Mouse (Mus musculus) telencephalon, adult 2 months (tissue): ENCODE data around the gene Lmod3.

Experiments used
- DNase-seq: peaks from one replicate; pipeline ENCODE4 v3.0.0-alpha.2; 2011; ENCODE audit warnings: low read depth, low spot score

The Lmod3 gene

DNA sequence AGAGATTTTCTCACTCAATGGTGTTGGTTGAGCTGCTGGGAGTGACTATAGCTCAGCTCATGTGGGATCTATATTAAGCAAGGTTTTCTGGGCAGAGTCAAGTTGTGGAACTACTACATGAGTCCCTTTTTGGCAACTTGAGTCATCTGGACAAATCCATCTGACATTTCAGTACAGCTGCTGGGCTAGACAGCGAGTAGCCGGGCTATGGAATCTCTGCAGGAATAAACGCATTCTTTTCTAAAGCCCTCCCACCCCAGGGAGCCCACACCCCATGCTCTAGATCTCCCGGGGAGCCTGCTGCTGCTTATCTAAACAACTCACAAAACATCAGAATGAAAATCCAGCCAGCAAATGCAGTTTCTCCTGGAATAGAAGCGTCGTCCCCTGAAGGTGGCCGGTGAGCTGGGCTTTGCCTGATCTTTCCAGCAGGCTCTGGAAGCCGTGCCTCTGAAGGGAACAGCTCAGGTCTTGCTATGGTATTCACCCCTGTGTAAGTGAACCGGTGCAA is at the start of gene Lmod3:
Lmod3 (minus strand) TSS at position 49 of the 511 bp plus-strand sequence.
- peak; percentile 28 for DNase-seq

DNA sequence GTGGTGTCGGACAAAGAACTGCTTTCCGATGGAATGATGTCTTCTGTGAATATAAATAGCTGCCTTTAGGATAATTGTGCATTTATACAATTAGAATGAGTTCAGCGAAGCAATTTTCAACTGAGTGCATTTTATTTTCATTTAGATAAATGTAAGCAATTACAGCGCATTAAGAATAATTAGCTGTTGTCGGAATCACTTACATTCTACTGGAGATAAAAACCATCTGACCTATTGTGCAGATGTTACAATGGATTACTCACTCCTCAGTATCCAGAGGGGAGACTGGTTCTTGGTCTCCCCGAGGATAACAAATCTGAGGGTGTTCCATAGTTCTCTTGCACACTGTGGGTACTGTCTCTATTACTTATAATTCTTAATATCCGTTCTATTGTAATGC is 49.7 kb upstream of the Lmod3 start:
- no peak for DNase-seq

DNA sequence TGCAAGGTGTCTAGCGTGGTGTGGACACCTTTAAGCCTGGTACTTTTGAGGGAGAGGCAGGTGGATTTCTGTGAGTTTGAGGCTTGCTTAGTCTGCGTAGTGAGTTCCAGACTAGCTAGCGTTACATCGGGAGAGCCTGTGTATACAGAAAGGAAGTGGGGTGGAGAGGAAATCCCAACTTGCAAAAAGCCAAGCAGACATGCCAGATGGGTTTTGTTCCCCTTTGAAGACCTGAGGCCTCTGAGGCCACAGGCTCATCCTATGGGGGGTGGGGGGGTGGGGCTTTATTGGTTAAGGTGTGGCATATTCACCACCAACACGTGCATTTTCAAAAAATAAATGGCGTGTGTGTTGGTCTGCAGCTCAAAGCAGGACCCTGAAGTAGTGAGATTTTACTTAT is 48.1 kb upstream of the Lmod3 start:
- no peak for DNase-seq

DNA sequence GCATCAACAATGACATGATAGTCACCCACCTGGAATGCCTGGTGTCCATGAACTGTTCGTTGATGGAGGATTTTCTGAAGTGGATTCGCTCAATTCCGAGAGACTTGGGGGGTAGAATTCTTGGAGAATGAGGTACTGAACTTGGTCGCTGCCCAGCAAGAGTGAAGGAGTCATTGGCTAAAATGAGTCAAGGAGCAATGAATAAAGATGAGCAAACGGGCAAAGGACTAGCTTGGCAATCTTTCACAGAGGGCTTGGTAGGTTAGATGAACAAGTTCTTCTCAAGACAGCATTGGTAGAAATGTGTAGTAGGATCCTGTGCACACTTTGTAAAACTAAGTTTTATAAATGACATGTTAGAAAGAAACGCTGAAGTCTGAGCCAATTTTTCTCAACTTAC is 47.6 kb upstream of the Lmod3 start:
- DNase-seq, result no peak

GRCm38 (mm10) chr6:97297151-97297550 is 44.6 kb upstream of the Lmod3 start:
- no peak for DNase-seq

- DNase-seq, result no peak
Observed at GRCm38 (mm10) chr6:97295866-97296527, 43.4 kb upstream of the Lmod3 start.

DNA sequence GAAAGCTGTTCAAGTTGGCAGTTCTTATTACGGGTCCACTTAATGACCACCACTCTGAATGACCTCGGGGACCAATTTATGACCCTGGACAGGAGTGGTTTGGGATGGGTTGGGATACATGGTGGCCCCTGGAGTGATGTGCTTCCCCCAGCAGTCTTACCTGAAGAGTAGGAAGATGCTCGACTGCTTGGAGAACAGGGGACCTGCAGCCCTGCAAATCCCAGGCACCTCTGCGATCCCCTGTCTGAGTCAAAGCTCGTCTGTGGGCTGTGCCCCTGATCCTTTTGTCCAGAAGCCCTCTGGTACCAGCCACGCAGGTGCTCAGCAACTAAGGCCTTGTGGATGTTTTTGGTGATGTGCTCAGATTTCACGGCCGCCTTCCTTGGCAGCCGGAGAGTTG is 42.9 kb upstream of the Lmod3 start:
- no peak for DNase-seq

GRCm38 (mm10) chr6:97293667-97294569 is 41.4 kb upstream of the Lmod3 start:
- no peak for DNase-seq

- DNase-seq, result no peak
Observed at GRCm38 (mm10) chr6:97292894-97293293, 40.3 kb upstream of the Lmod3 start.

GRCm38 (mm10) chr6:97292096-97292495 is 39.5 kb upstream of the Lmod3 start:
- DNase-seq, result no peak

DNA sequence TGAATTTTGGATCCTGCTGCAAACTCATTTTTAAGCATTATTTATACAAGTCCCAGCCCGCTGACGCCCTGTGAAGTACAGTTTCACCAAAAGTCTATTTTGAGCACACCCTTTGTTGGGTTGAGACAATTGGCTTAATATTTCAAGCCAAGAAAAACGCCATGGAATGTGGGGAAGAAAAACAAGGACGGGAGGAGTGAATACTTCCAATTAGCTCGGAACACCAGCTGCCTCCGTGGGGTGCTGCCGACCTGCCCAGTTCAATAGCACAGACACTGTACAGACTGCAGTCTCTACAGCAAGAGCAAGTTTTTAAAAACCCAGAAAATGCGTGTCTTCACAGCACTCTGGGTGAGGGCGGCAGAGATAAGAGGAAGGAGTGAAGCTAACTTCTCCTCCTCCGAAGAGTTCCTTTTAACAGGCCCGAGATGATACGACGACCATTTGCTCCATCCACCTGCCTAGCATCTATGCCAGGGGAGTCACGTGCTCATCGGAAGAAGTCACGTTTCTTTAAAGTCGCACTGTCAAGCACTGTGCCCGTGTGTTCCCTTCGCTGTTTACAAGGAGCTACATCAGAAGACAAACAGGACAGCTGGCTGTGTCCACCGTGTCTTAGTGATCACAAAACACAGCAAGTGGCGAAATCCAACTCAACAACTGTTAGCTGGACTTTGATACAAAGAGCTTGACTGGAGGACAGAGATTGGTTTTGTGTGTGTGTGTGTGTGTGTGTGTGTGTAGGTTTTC is 38.8 kb upstream of the Lmod3 start:
- DNase-seq, result no peak

GRCm38 (mm10) chr6:97290687-97291086 is 38.1 kb upstream of the Lmod3 start:
- no peak for DNase-seq

- no peak for DNase-seq
Observed at GRCm38 (mm10) chr6:97289838-97290237, 37.3 kb upstream of the Lmod3 start.

DNA sequence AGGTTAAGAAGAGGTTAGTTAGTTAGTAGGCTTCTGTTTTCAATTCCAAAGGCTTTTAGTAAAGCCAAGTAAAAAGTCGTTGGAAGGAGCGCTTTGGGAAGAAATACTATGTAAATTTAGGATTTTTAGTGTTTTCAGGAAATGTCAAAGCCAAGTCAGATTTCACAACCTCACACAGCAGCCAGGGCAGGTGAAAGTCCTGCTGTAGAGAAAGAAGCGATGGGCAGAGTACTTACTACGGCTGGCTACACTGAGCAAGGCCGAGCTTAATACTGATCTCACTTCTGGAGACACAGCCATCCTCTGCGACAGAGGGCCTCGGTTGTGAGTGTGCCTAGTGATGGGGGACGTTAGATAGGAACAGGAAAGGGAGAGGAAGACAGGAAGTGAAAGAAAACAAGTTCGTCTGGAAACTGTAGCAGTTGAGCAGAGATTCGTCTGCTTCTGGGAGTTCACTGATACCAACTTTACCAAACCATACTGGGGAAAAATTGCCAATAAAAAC is 36.8 kb upstream of the Lmod3 start:
- no peak for DNase-seq

GRCm38 (mm10) chr6:97288047-97288855 is 35.7 kb upstream of the Lmod3 start:
- no peak for DNase-seq

DNA sequence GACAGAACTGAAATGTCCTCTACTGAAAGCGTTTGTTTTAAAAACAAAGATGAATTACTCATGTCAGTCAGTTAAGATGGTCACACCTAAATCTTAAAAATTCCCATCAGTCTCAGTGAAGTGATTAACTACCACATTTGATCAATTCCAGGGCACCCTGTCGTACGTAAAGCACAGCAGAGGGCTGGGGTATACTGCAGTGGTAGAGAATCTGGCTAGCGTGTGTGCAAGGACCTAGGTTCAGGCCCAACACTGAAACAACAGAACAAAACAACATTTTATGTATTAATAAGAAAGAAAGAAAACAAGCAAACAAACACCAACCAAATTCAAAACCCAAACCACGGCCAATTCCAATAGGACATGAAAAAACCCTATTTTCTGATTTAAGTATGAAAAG is 33.8 kb upstream of the Lmod3 start:
- DNase-seq, result no peak

DNA sequence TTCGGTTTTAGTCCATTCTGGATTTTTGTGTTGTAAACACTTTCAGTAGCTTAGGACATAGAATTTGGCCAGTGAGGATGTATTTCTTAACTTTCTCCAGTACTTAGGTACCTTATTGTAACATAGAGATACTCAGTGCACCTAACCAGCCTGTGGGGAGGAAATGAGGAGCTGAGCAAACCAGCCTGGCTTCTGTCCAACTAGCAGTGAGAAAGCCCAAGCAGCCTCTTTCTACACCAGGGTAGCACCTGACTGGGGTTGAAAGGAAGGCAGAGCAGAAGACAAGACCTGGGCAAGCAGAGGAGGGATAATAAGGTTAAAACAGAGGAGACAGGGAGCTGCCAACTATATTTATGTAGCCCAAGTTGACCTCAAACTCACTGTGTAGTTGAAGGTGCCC is 31.1 kb upstream of the Lmod3 start:
- DNase-seq, result no peak

- DNase-seq, result no peak
Observed at GRCm38 (mm10) chr6:97278878-97279277, 26.3 kb upstream of the Lmod3 start.

- peak; percentile 47 for DNase-seq
Observed at GRCm38 (mm10) chr6:97278014-97278787, 25.6 kb upstream of the Lmod3 start.

GRCm38 (mm10) chr6:97276890-97277497 is 24.4 kb upstream of the Lmod3 start:
- DNase-seq, result no peak
